Mouse (Mus musculus) erythroblast, embryonic 14.5 days (primary cell): ENCODE data around the gene C4bp.

Experiments
- GATA1 ChIP-seq: IDR thresholded peaks from 2 replicates; pipeline ENCODE4 v1.6.1; 2012; ENCODE audit warnings: low read length, inconsistent platforms, mixed read lengths
- TAL1 ChIP-seq: IDR thresholded peaks from 3 replicates; pipeline ENCODE4 v1.6.1; 2012; ENCODE audit warnings: low read length, inconsistent platforms, mixed read lengths

GRCm38 (mm10) chr1:130596291-130596690 is 65.1 kb downstream of the C4bp start:
- TF ChIP-seq GATA1 = no peak
- no peak for TF ChIP-seq TAL1
